Mouse (Mus musculus): Measurements from ENCODE around the gene Zfp112. TPM values are rescaled to one million over a fixed set of nuclear protein-coding genes. Genes with fewer than 3 reads are reported as not detected.
A peak's percentile ranks its signal among the peaks of the same experiment; 100 is the strongest.

The Zfp112 gene
- polyA plus RNA-seq, 1 experiment from 2014 or later: 5.4 TPM

GRCm38 (mm10) chr7:24133425-24133995 is 21.4 kb downstream of the Zfp112 start:
- peak overlapping the region; percentile 86 for H3K4me3 ChIP-seq
- no peaks in the 10 kb centered on the region for H3K27me3 ChIP-seq (ENCODE audit: insufficient read depth, poor library complexity, severe bottlenecking)
- H3K27ac ChIP-seq: peak overlapping the region; percentile 87
- H3K36me3 ChIP-seq: peaks cover 28% of the 10 kb centered on the region
- DNase-seq (ENCODE audit: low spot score): no peak
- WGBS: 18% methylated on average over 6 of the region's 6 CpGs
- H3K9me3 ChIP-seq: 0 out of 2 replicates have a peak, but pooled peaks cover 4% of the 10 kb centered on the region
- H3K4me1 ChIP-seq (replicated peaks): peaks cover 13% of the 10 kb centered on the region

GRCm38 (mm10) chr7:24133996-24134828 is 22.1 kb downstream of the Zfp112 start, which contains the start of gene Zfp235:
Gene Zfp235 (plus strand): TSS chr7:24134169.
- DNase-seq (ENCODE audit: low spot score): peak; percentile 87
- Histone ChIP-seq H3K27ac (peak within 1 kb of the TSS; percentile 87), H3K27me3 (ENCODE audit: insufficient read depth, poor library complexity, severe bottlenecking) (no peaks in the 10 kb centered on the region), H3K9me3 (0 out of 2 replicates have a peak, but pooled peaks cover 6% of the 10 kb centered on the region), H3K4me3 (peak within 1 kb of the TSS; percentile 86), H3K36me3 (peaks cover 35% of the 10 kb centered on the region), H3K4me1 (replicated peaks) (peaks cover 13% of the 10 kb centered on the region)
- WGBS: 4% methylated on average over 32 of the region's 32 CpGs

GRCm38 (mm10) chr7:24142566-24142965 is 30.5 kb downstream of the Zfp112 start:
- no peak for DNase-seq (ENCODE audit: low spot score)
- Histone ChIP-seq H3K27me3 (ENCODE audit: insufficient read depth, poor library complexity, severe bottlenecking) (no peaks in the 10 kb centered on the region), H3K36me3 (peaks cover 51% of the 10 kb centered on the region), H3K27ac (no peak overlapping the region), H3K4me1 (replicated peaks) (no peaks in the 10 kb centered on the region), H3K9me3 (peaks cover 28% of the 10 kb centered on the region), H3K4me3 (no peak overlapping the region)
- 91% methylated on average over 6 of the region's 6 CpGs for WGBS

- H3K36me3 ChIP-seq: no peaks in the 10 kb centered on the region
- WGBS: 4% methylated on average over 1 of the region's 1 CpGs
Observed at GRCm38 (mm10) chr7:24153272-24153671, 41.2 kb downstream of the Zfp112 start.

GRCm38 (mm10) chr7:24172191-24172590 is 60.1 kb downstream of the Zfp112 start:
- H3K4me3 ChIP-seq: no peak overlapping the region
- WGBS: 71% methylated on average over 4 of the region's 4 CpGs

More at GRCm38 (mm10) chr7:24153272-24153671, 41.2 kb downstream of the Zfp112 start:
- H3K27me3 ChIP-seq (ENCODE audit: insufficient read depth, poor library complexity, severe bottlenecking): no peaks in the 10 kb centered on the region
- peaks cover 12% of the 10 kb centered on the region for H3K9me3 ChIP-seq
- no peak overlapping the region for H3K4me3 ChIP-seq
- H3K4me1 ChIP-seq (replicated peaks): no peaks in the 10 kb centered on the region
- no peak for DNase-seq (ENCODE audit: low spot score)
- H3K27ac ChIP-seq: no peak overlapping the region

GRCm38 (mm10) chr7:24174618-24175336 is 62.7 kb downstream of the Zfp112 start, which contains the start of gene Zfp114:
Gene Zfp114 (plus strand): TSS chr7:24175060.
- H3K27ac ChIP-seq: peak within 1 kb of the TSS; percentile 87
- peak within 1 kb of the TSS; percentile 62 for H3K4me3 ChIP-seq
- H3K36me3 ChIP-seq: no peaks in the 10 kb centered on the region
- peak; percentile 84 for DNase-seq (ENCODE audit: low spot score)
- peaks cover 6% of the 10 kb centered on the region; the same call in 1 of the 2 replicates for H3K4me1 ChIP-seq (replicated peaks)
- 0 out of 2 replicates have a peak, but pooled peaks cover 6% of the 10 kb centered on the region for H3K9me3 ChIP-seq
- WGBS: 14% methylated on average over 23 of the region's 23 CpGs
- H3K27me3 ChIP-seq (ENCODE audit: insufficient read depth, poor library complexity, severe bottlenecking): no peaks in the 10 kb centered on the region

More at GRCm38 (mm10) chr7:24172191-24172590, 60.1 kb downstream of the Zfp112 start:
- Histone ChIP-seq H3K27ac (no peak overlapping the region), H3K27me3 (ENCODE audit: insufficient read depth, poor library complexity, severe bottlenecking) (no peaks in the 10 kb centered on the region), H3K9me3 (0 out of 2 replicates have a peak, but pooled peaks cover 6% of the 10 kb centered on the region), H3K36me3 (no peaks in the 10 kb centered on the region), H3K4me1 (replicated peaks) (peaks cover 6% of the 10 kb centered on the region; the same call in 1 of the 2 replicates)
- no peak for DNase-seq (ENCODE audit: low spot score)

- H3K4me3 ChIP-seq: peak overlapping the region; percentile 62
- no peak for DNase-seq (ENCODE audit: low spot score)
- no peaks in the 10 kb centered on the region for H3K27me3 ChIP-seq (ENCODE audit: insufficient read depth, poor library complexity, severe bottlenecking)
- peak overlapping the region; percentile 87 for H3K27ac ChIP-seq
- H3K4me1 ChIP-seq (replicated peaks): peaks cover 6% of the 10 kb centered on the region; the same call in 1 of the 2 replicates
- 64% methylated on average over 6 of the region's 6 CpGs for WGBS
- no peaks in the 10 kb centered on the region for H3K36me3 ChIP-seq
- 0 out of 2 replicates have a peak, but pooled peaks cover 6% of the 10 kb centered on the region for H3K9me3 ChIP-seq
Observed at GRCm38 (mm10) chr7:24175337-24175711, 63.2 kb downstream of the Zfp112 start.

Other genes with a start within 250 kb of the Zfp112 start
- gene Vmn1r177, start 245.9 kb upstream of the Zfp112 start, polyA plus RNA-seq (2016; fragmentation: Nextera tagmentation; extraction: Ambion mirVana): not detected in 2 replicates
- not detected in 2 replicates for gene Vmn1r178, start 220.3 kb upstream of the Zfp112 start, polyA plus RNA-seq (2016; fragmentation: Nextera tagmentation; extraction: Ambion mirVana)
- gene Vmn1r179, start 185.3 kb upstream of the Zfp112 start, polyA plus RNA-seq (2016; fragmentation: Nextera tagmentation; extraction: Ambion mirVana): not detected in 2 replicates
- not detected in 2 replicates for gene Vmn1r180, start 161.7 kb upstream of the Zfp112 start, polyA plus RNA-seq (2016; fragmentation: Nextera tagmentation; extraction: Ambion mirVana)
- gene Vmn1r181, start 137.7 kb upstream of the Zfp112 start, polyA plus RNA-seq (2016; fragmentation: Nextera tagmentation; extraction: Ambion mirVana): not detected in 2 replicates
- gene V1rd19, start 110.6 kb upstream of the Zfp112 start, polyA plus RNA-seq (2016; fragmentation: Nextera tagmentation; extraction: Ambion mirVana): not detected in 2 replicates
- gene Vmn1r183, start 59.1 kb upstream of the Zfp112 start, polyA plus RNA-seq (2016; fragmentation: Nextera tagmentation; extraction: Ambion mirVana): not detected in 2 replicates
- gene Zfp180, start 30.4 kb upstream of the Zfp112 start, polyA plus RNA-seq (2016; fragmentation: Nextera tagmentation; extraction: Ambion mirVana): 25.9 and 29.4 TPM in 2 replicates
- 12.9 and 14.6 TPM in 2 replicates for gene Zfp235, start 21.9 kb downstream of the Zfp112 start, polyA plus RNA-seq (2016; fragmentation: Nextera tagmentation; extraction: Ambion mirVana)
- gene Zfp114, start 62.7 kb downstream of the Zfp112 start, polyA plus RNA-seq (2016; fragmentation: Nextera tagmentation; extraction: Ambion mirVana): 3.9 and 5.1 TPM in 2 replicates
- 9.2 and 10.5 TPM in 2 replicates for gene Zfp111, start 99.1 kb downstream of the Zfp112 start, polyA plus RNA-seq (2016; fragmentation: Nextera tagmentation; extraction: Ambion mirVana)
- 4.9 and 5.8 TPM in 2 replicates for gene Zfp109, start 125.2 kb downstream of the Zfp112 start, polyA plus RNA-seq (2016; fragmentation: Nextera tagmentation; extraction: Ambion mirVana)
- 2.3 and 2.6 TPM in 2 replicates for gene Zfp108, start 142.5 kb downstream of the Zfp112 start, polyA plus RNA-seq (2016; fragmentation: Nextera tagmentation; extraction: Ambion mirVana)
- gene Zfp93, start 158.1 kb downstream of the Zfp112 start, polyA plus RNA-seq (2016; fragmentation: Nextera tagmentation; extraction: Ambion mirVana): 6.0 TPM in 2 replicates
- gene Zfp61, start 188.9 kb downstream of the Zfp112 start, polyA plus RNA-seq (2016; fragmentation: Nextera tagmentation; extraction: Ambion mirVana): 35.4 and 40.3 TPM in 2 replicates
- 10.8 and 13.2 TPM in 2 replicates for gene Zfp94, start 204.4 kb downstream of the Zfp112 start, polyA plus RNA-seq (2016; fragmentation: Nextera tagmentation; extraction: Ambion mirVana)
- 0.25 TPM in 1 of 2 replicates, not detected in the other for gene Tescl, start 221.6 kb downstream of the Zfp112 start, polyA plus RNA-seq (2016; fragmentation: Nextera tagmentation; extraction: Ambion mirVana)
- not detected in 2 replicates for gene Lypd5, start 236.9 kb downstream of the Zfp112 start, polyA plus RNA-seq (2016; fragmentation: Nextera tagmentation; extraction: Ambion mirVana)

Data from hindbrain, embryonic 10.5 days (tissue).